Mouse (Mus musculus) megakaryocyte, embryonic 14.5 days (primary cell): Measurements from ENCODE around the gene Tmem222.

Source experiments
- FLI1 ChIP-seq: IDR thresholded peaks from 2 replicates; pipeline ENCODE4 v1.6.1; 2012; ENCODE audit warnings: low read length, inconsistent platforms, mixed read lengths
- GATA1 ChIP-seq: IDR thresholded peaks from 3 replicates; pipeline ENCODE4 v1.6.1; 2012; ENCODE audit warnings: mixed read lengths, low read length, inconsistent platforms, borderline replicate concordance

- no peak for TF ChIP-seq GATA1
- TF ChIP-seq FLI1, result no peak
These were observed 34.1 kb downstream of the Tmem222 start for GRCm38 (mm10) chr4:133243538-133243937.
